Mouse (Mus musculus): Measurements from ENCODE around the gene Ren1.

GRCm38 (mm10) chr1:133355912-133356311 lies 5.6 kb downstream of the Ren1 start:
- TF ChIP-seq CTCF (IDR thresholded peaks at IDR 0.05; ENCODE audit: insufficient read depth, low read depth, low read length): no peak
- TF ChIP-seq POLR2A (IDR thresholded peaks at IDR 0.05; ENCODE audit: insufficient read depth, low read depth, low read length): no peak
